Mouse (Mus musculus): ENCODE measurements around the gene Diras1.

- TF ChIP-seq POLR2A (IDR thresholded peaks at IDR 0.05; ENCODE audit: control insufficient read depth, extremely low read depth, insufficient read depth, low read length, poor library complexity) (no peak), CTCF (IDR thresholded peaks at IDR 0.05; ENCODE audit: borderline replicate concordance, control insufficient read depth, extremely low read depth, insufficient read depth, low read length, poor library complexity) (no peak)
These were observed 28.1 kb downstream of the Diras1 start for GRCm38 (mm10) chr10:80997332-80997731.

All from thymus, adult 2 months (tissue).